In genomic region chr7:144021801-144022200, GRCm38 (mm10) we compare ENCODE assay signal across 20 mouse cellular contexts. TPM values are rescaled to one million over a fixed set of nuclear protein-coding genes. Genes with fewer than 3 reads are reported as not detected.
DNase-seq lines count a peak whose midpoint lies in the region; ATAC-seq and TF ChIP-seq lines count a peak whose summit lies in the region.
"Had no signal": no experiment of that assay in that cellular context is flagged by ENCODE, and none has a peak within 500 bp of the region (broad histone marks: within the 10 kb centered on the region; RNA-seq: fewer than 3 reads in every experiment).

No protein-coding gene starts in this region.

- no peak overlapping the region for H3K4me3 ChIP-seq in kidney, embryonic 14.5 days (ENCODE audit: low read length)
- no peak overlapping the region for H3K4me3 ChIP-seq in kidney, embryonic 15.5 days (replicated peaks)
- no peak overlapping the region for H3K4me3 ChIP-seq in small intestine, adult 2 months (ENCODE audit: low read depth, low read length)
- H3K4me3 ChIP-seq: forebrain, embryonic 10.5 days; hindbrain, embryonic 13.5 days; myocyte; neural tube, embryonic 13.5 days had no signal

- no peak overlapping the region for H3K27ac ChIP-seq in kidney, embryonic 14.5 days (ENCODE audit: low read depth, low read length)
- H3K27ac ChIP-seq in kidney, embryonic 15.5 days, result peak overlapping the region; percentile 34
- peak overlapping the region; percentile 95 for H3K27ac ChIP-seq in small intestine, adult 2 months (ENCODE audit: insufficient read depth, low read depth, low read length)
- H3K27ac ChIP-seq: forebrain, embryonic 10.5 days; hindbrain, embryonic 13.5 days; macrophage; neural tube, embryonic 13.5 days had no signal

- no peak overlapping the region for H3K4me2 ChIP-seq in kidney, embryonic 14.5 days (replicated peaks; ENCODE audit: low read depth, low read length)
- no peak overlapping the region for H3K4me2 ChIP-seq in kidney, embryonic 15.5 days
- H3K4me2 ChIP-seq: hindbrain, embryonic 13.5 days; neural tube, embryonic 13.5 days had no signal

- WGBS in kidney, embryonic 14.5 days, result 85% methylated on average over 3 of the region's 3 CpGs
- WGBS in kidney, embryonic 15.5 days, result 76% methylated on average over 3 of the region's 3 CpGs
- 65% methylated on average over 3 of the region's 3 CpGs for WGBS in small intestine, adult 2 months

- H3K4me1 ChIP-seq in kidney, embryonic 14.5 days (ENCODE audit: control insufficient read depth, insufficient read depth, low read length), result no peaks in the 10 kb centered on the region
- H3K4me1 ChIP-seq in kidney, embryonic 15.5 days, result peaks cover 20% of the 10 kb centered on the region
- peaks cover 26% of the 10 kb centered on the region for H3K4me1 ChIP-seq in small intestine, adult 2 months (ENCODE audit: control insufficient read depth, insufficient read depth, insufficient read length, low read length)
- H3K4me1 ChIP-seq: forebrain, embryonic 10.5 days; hindbrain, embryonic 13.5 days; neural tube, embryonic 13.5 days had no signal

- TF ChIP-seq POLR2A in small intestine, adult 2 months (IDR thresholded peaks at IDR 0.05; ENCODE audit: low read depth, low read length), result no peak

- no peaks in the 10 kb centered on the region for H3K36me3 ChIP-seq in kidney, embryonic 14.5 days (ENCODE audit: control insufficient read depth, insufficient read depth, low read length)
- no peaks in the 10 kb centered on the region for H3K36me3 ChIP-seq in kidney, embryonic 15.5 days
- no peaks in the 10 kb centered on the region for H3K36me3 ChIP-seq in small intestine, adult 2 months (ENCODE audit: control insufficient read depth, insufficient read depth, low read length)
- H3K36me3 ChIP-seq: forebrain, embryonic 10.5 days; hindbrain, embryonic 13.5 days; neural tube, embryonic 13.5 days had no signal

- ATAC-seq in kidney, embryonic 14.5 days (ENCODE audit: low FRiP score, low TSS enrichment), result no peak
- ATAC-seq in kidney, embryonic 15.5 days (replicated peaks; ENCODE audit: low FRiP score), result no peak
- ATAC-seq: forebrain, postnatal 0 days; lung, postnatal 0 days; midbrain, embryonic 16.5 days had no signal

- no peak for TF ChIP-seq CTCF in small intestine, adult 2 months (IDR thresholded peaks at IDR 0.05; ENCODE audit: extremely low read depth, insufficient read length, insufficient replicate concordance, low read depth, low read length)

- H3K9ac ChIP-seq in kidney, embryonic 14.5 days (ENCODE audit: low read depth, low read length), result no peak overlapping the region
- H3K9ac ChIP-seq in kidney, embryonic 15.5 days, result no peak overlapping the region
- H3K9ac ChIP-seq: forebrain, postnatal 0 days; hindbrain, embryonic 13.5 days; neural tube, embryonic 13.5 days had no signal

- DNase-seq in kidney, adult 11 months, result peak; percentile 77
- DNase-seq in kidney, postnatal 36 days, result peak; percentile 75 to 85
- no peak for DNase-seq in embryo, embryonic 10.5 days (ENCODE audit: low spot score)
- no peak for DNase-seq in urinary bladder, adult 2 months (ENCODE audit: low spot score)
- no peak for DNase-seq in cerebellum, postnatal 25 days
- DNase-seq: cerebellum, adult 11 months; cerebellum, adult 9-11 months; forebrain, postnatal 0 days; heart, postnatal 36 days; thymus, postnatal 25 days had no signal

- no peaks in the 10 kb centered on the region for H3K27me3 ChIP-seq in kidney, embryonic 14.5 days (ENCODE audit: control insufficient read depth, insufficient read depth, low read length)
- H3K27me3 ChIP-seq in kidney, embryonic 15.5 days, result no peaks in the 10 kb centered on the region
- no peaks in the 10 kb centered on the region for H3K27me3 ChIP-seq in small intestine, adult 2 months (ENCODE audit: control insufficient read depth, insufficient read depth, low read length)
- H3K27me3 ChIP-seq: hindbrain, embryonic 13.5 days; neural tube, embryonic 13.5 days had no signal

- no peaks in the 10 kb centered on the region for H3K9me3 ChIP-seq in kidney, embryonic 14.5 days (ENCODE audit: control insufficient read depth, low read length)
- no peaks in the 10 kb centered on the region for H3K9me3 ChIP-seq in kidney, embryonic 15.5 days (replicated peaks)
- H3K9me3 ChIP-seq: forebrain, embryonic 10.5 days; hindbrain, embryonic 13.5 days; neural tube, embryonic 13.5 days had no signal

RNA-seq across cellular contexts. Expression of gene Shank2, which starts 20.1 kb away (rescaled TPM):
- polyA plus RNA-seq in kidney, embryonic 14.5 days (2014; fragmentation: Nextera tagmentation; extraction: Ambion mirVana), result 2.6 and 3.3 TPM in 2 replicates
- polyA plus RNA-seq in kidney, embryonic 15.5 days (2015; fragmentation: Nextera tagmentation; extraction: Ambion mirVana), result 2.6 and 2.7 TPM in 2 replicates
- polyA plus RNA-seq in small intestine, adult 2 months (2012; rRNA removed), result 2.1 and 2.4 TPM in 2 replicates
- 5.4 and 6.9 TPM in 2 replicates for polyA plus RNA-seq in urinary bladder, adult 2 months (2012; rRNA removed)
- polyA plus RNA-seq: macrophage had no signal

Comparison
In these comparisons a context has a peak if more than half of its experiments do, and no peak if none do; other contexts are left out.
1. DNase-seq: peak in kidney, adult 11 months (single experiment) and kidney, postnatal 36 days (2 of 2); none in embryo, embryonic 10.5 days (single experiment), urinary bladder, adult 2 months (single experiment) and cerebellum, postnatal 25 days (0 of 2).